Mouse (Mus musculus) olfactory bulb, adult 2 months (tissue): ENCODE data around the gene Grap2.

ENCODE experiments used
- CTCF ChIP-seq: fragments of 200-500 bp; IDR thresholded peaks from 2 replicates; pipeline ENCODE4 v1.5.1; 2012; ENCODE audit warnings: low read depth, mild to moderate bottlenecking, low read length, moderate library complexity; ENCODE audit not compliant: insufficient read depth
- POLR2A ChIP-seq: fragments of 200-500 bp; IDR thresholded peaks from 2 replicates; pipeline ENCODE4 v1.6.1; 2012; ENCODE audit warnings: mild to moderate bottlenecking, low read depth, low read length, moderate library complexity; ENCODE audit not compliant: insufficient read depth

DNA sequence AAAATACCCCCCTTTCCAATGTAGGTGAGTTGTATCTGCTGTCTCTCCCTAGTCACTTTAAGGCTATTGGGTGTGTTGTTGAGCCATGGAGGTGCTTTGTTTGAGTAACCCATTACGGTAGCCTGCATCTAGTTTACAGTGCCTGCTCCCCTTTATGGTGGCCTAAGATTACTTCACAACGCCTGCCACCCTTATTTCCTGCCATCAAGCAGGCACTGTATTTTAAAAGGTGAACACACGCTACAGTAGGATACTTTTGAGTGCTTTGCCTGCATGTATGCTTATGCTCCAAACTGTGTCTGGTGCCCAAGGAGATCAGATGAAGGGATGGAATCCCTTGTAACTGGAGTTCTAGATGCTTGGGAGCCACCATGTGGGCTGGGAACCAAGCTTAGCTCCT is 5.3 kb upstream of the Grap2 start:
- TF ChIP-seq CTCF (no peak), POLR2A (no peak)
